In genomic region chrX:134297195-134297594, GRCm38 (mm10) we compare ENCODE assay signal across 10 mouse cellular contexts. TPM values are rescaled to one million over a fixed set of nuclear protein-coding genes. Genes with fewer than 3 reads are reported as not detected.
DNase-seq lines count a peak whose midpoint lies in the region; ATAC-seq and TF ChIP-seq lines count a peak whose summit lies in the region.
"Had no signal": no experiment of that assay in that cellular context is flagged by ENCODE, and none has a peak within 500 bp of the region (broad histone marks: within the 10 kb centered on the region; RNA-seq: fewer than 3 reads in every experiment).

No protein-coding gene starts in this region.

- intact Hi-C loops in heart, postnatal 36 days (cut with DNase I), result no loop called here

- no peaks in the 10 kb centered on the region for H3K9me3 ChIP-seq in heart, postnatal 0 days (replicated peaks; ENCODE audit: control insufficient read depth, low read length)
- no peaks in the 10 kb centered on the region for H3K9me3 ChIP-seq in forebrain, embryonic 12.5 days
- no peaks in the 10 kb centered on the region for H3K9me3 ChIP-seq in midbrain, embryonic 12.5 days
- H3K9me3 ChIP-seq: liver, embryonic 15.5 days had no signal

- no peaks in the 10 kb centered on the region for H3K36me3 ChIP-seq in heart, postnatal 0 days (replicated peaks; ENCODE audit: control insufficient read depth, insufficient read depth, low read length)
- no peaks in the 10 kb centered on the region for H3K36me3 ChIP-seq in forebrain, embryonic 12.5 days (replicated peaks)
- no peaks in the 10 kb centered on the region for H3K36me3 ChIP-seq in midbrain, embryonic 12.5 days
- H3K36me3 ChIP-seq: liver, embryonic 15.5 days had no signal

- DNase-seq in heart, postnatal 0 days (ENCODE audit: low spot score), result no peak
- DNase-seq in heart, adult 18-20 months, result no peak
- peak; percentile 43 for DNase-seq in cerebellum, adult 18-20 months
- DNase-seq in thymus, postnatal 25 days, result no peak
- no peak for DNase-seq in kidney, postnatal 25 days
- DNase-seq in heart, postnatal 36 days, result no peak

- H3K27ac ChIP-seq in heart, postnatal 0 days (ENCODE audit: low read depth), result no peak overlapping the region
- no peak overlapping the region for H3K27ac ChIP-seq in forebrain, embryonic 12.5 days
- no peak overlapping the region for H3K27ac ChIP-seq in midbrain, embryonic 12.5 days (replicated peaks)
- H3K27ac ChIP-seq: liver, embryonic 15.5 days had no signal

- H3K9ac ChIP-seq in heart, postnatal 0 days (replicated peaks; ENCODE audit: low read depth, low read length), result no peak overlapping the region
- 0 out of 2 replicates have a peak overlapping the region, but pooled peaks have one; percentile 63 for H3K9ac ChIP-seq in forebrain, embryonic 12.5 days
- 0 out of 2 replicates have a peak overlapping the region, but pooled peaks have one; percentile 58 for H3K9ac ChIP-seq in midbrain, embryonic 12.5 days (replicated peaks)
- H3K9ac ChIP-seq: liver, embryonic 15.5 days had no signal

- no peak for TF ChIP-seq EP300 in heart, postnatal 0 days (IDR thresholded peaks at IDR 0.05; ENCODE audit: low read depth)

- 0 out of 2 replicates have a peak overlapping the region, but pooled peaks have one; percentile 53 for H3K4me3 ChIP-seq in heart, postnatal 0 days (ENCODE audit: low read depth, low read length)
- peak overlapping the region; percentile 48 for H3K4me3 ChIP-seq in forebrain, embryonic 12.5 days (replicated peaks)
- H3K4me3 ChIP-seq in midbrain, embryonic 12.5 days, result peak overlapping the region; percentile 49
- H3K4me3 ChIP-seq: liver, embryonic 15.5 days had no signal

- 0 out of 2 replicates have a peak, but pooled peaks cover 5% of the 10 kb centered on the region for H3K27me3 ChIP-seq in heart, postnatal 0 days (ENCODE audit: control insufficient read depth, insufficient read depth, low read length)
- H3K27me3 ChIP-seq in forebrain, embryonic 12.5 days, result peaks cover 17% of the 10 kb centered on the region
- H3K27me3 ChIP-seq in midbrain, embryonic 12.5 days, result 0 out of 2 replicates have a peak, but pooled peaks cover 4% of the 10 kb centered on the region

- no peak for ATAC-seq in heart, postnatal 0 days (ENCODE audit: insufficient read depth, low read depth)
- no peak for ATAC-seq in forebrain, embryonic 12.5 days (ENCODE audit: low FRiP score)
- no peak for ATAC-seq in midbrain, embryonic 12.5 days (ENCODE audit: low FRiP score, low read depth)

- TF ChIP-seq CTCF in heart, postnatal 0 days (IDR thresholded peaks at IDR 0.05; ENCODE audit: low read depth), result no peak

- no peaks in the 10 kb centered on the region for H3K4me1 ChIP-seq in heart, postnatal 0 days (ENCODE audit: control insufficient read depth, insufficient read depth)
- 0 out of 2 replicates have a peak, but pooled peaks cover 3% of the 10 kb centered on the region for H3K4me1 ChIP-seq in forebrain, embryonic 12.5 days
- no peaks in the 10 kb centered on the region for H3K4me1 ChIP-seq in midbrain, embryonic 12.5 days

- WGBS in heart, postnatal 0 days, result 50% methylated on average over 4 of the region's 4 CpGs
- WGBS in forebrain, embryonic 12.5 days, result 35% methylated on average over 4 of the region's 4 CpGs
- WGBS in midbrain, embryonic 12.5 days, result 32% methylated on average over 4 of the region's 4 CpGs

- H3K4me2 ChIP-seq in heart, postnatal 0 days (ENCODE audit: low read depth, low read length), result peak overlapping the region; percentile 71
- H3K4me2 ChIP-seq in forebrain, embryonic 12.5 days, result peak overlapping the region; percentile 52
- H3K4me2 ChIP-seq in midbrain, embryonic 12.5 days (replicated peaks), result peak overlapping the region; percentile 58

RNA-seq across cellular contexts. Expression of gene Tmem35a, which starts 2.2 kb away (rescaled TPM):
- 69.7 and 71.2 TPM in 2 replicates for total RNA-seq in heart, postnatal 0 days (2014; rRNA removed; ENCODE audit: low replicate concordance)
- 23.9 and 24.9 TPM in 2 replicates for polyA plus RNA-seq in heart, postnatal 0 days (2015; fragmentation: Nextera tagmentation; extraction: Ambion mirVana)
- total RNA-seq in heart, adult 18-20 months (2021), result 1 to 10 TPM; 2.1 to 2.2 TPM
- polyA plus RNA-seq in forebrain, embryonic 12.5 days (2016; fragmentation: Nextera tagmentation; extraction: Ambion mirVana), result 45.5 and 45.6 TPM in 2 replicates
- 40.4 and 45.7 TPM in 2 replicates for polyA plus RNA-seq in midbrain, embryonic 12.5 days (2016; fragmentation: Nextera tagmentation; extraction: Ambion mirVana)
- total RNA-seq in heart, postnatal 36 days (2021), result 1 to 10 TPM; 4.8 to 5.2 TPM
- total RNA-seq: granulocyte monocyte progenitor cell, adult 5-6 weeks had no signal

RNA-seq across cellular contexts. Expression of gene Cenpi, which starts 10.7 kb away (rescaled TPM):
- total RNA-seq in heart, postnatal 0 days (2014; rRNA removed; ENCODE audit: low replicate concordance), result 12.2 and 26.3 TPM in 2 replicates
- 7.0 and 7.8 TPM in 2 replicates for polyA plus RNA-seq in heart, postnatal 0 days (2015; fragmentation: Nextera tagmentation; extraction: Ambion mirVana)
- total RNA-seq in heart, adult 18-20 months (2021), result under 1 TPM; 0.30 to 0.64 TPM
- polyA plus RNA-seq in forebrain, embryonic 12.5 days (2016; fragmentation: Nextera tagmentation; extraction: Ambion mirVana), result 26.2 and 28.8 TPM in 2 replicates
- polyA plus RNA-seq in midbrain, embryonic 12.5 days (2016; fragmentation: Nextera tagmentation; extraction: Ambion mirVana), result 21.7 and 25.0 TPM in 2 replicates
- under 1 TPM; 0.16 to 0.47 TPM for total RNA-seq in heart, postnatal 36 days (2021)

RNA-seq across cellular contexts. Expression of gene Trmt2b, which starts 20.4 kb away (rescaled TPM):
- 49.2 and 61.9 TPM in 2 replicates for total RNA-seq in heart, postnatal 0 days (2014; rRNA removed; ENCODE audit: low replicate concordance)
- polyA plus RNA-seq in heart, postnatal 0 days (2015; fragmentation: Nextera tagmentation; extraction: Ambion mirVana), result 36.2 and 37.7 TPM in 2 replicates
- 10 to 100 TPM; 40.0 to 55.0 TPM for total RNA-seq in heart, adult 18-20 months (2021)
- polyA plus RNA-seq in forebrain, embryonic 12.5 days (2016; fragmentation: Nextera tagmentation; extraction: Ambion mirVana), result 8.3 and 9.3 TPM in 2 replicates
- polyA plus RNA-seq in midbrain, embryonic 12.5 days (2016; fragmentation: Nextera tagmentation; extraction: Ambion mirVana), result 6.2 and 9.0 TPM in 2 replicates
- total RNA-seq in heart, postnatal 36 days (2021), result 10 to 100 TPM; 39.7 to 56.7 TPM

Comparison
In these comparisons a context has a peak if more than half of its experiments do, and no peak if none do; other contexts are left out.
1. RNA of gene Tmem35a, which starts 2.2 kb away (total RNA-seq): 69.7 to 71.2 TPM in heart, postnatal 0 days; 4.8 to 5.2 TPM in heart, postnatal 36 days and 2.1 to 2.2 TPM in heart, adult 18-20 months; every median in the first group is over 10 times any median in the second.
2. DNase-seq: peak in cerebellum, adult 18-20 months (2 of 2); none in heart, postnatal 0 days (single experiment), heart, adult 18-20 months (0 of 2), thymus, postnatal 25 days (single experiment), kidney, postnatal 25 days (0 of 2) and heart, postnatal 36 days (0 of 2).
3. Peak in every context shown above with its lines, with median percentiles within 50 percentile points of each other: H3K4me2 ChIP-seq and H3K4me3 ChIP-seq.